Mouse (Mus musculus) MEL (cell line): ENCODE measurements around the gene Hist1h2bh.

Experiments used
- CHD2 ChIP-seq: IDR thresholded peaks from 2 replicates; pipeline ENCODE4 v1.6.1; 2011; ENCODE audit warnings: low read length, improper control_type of control experiment
- GATA1 ChIP-seq: IDR thresholded peaks from 2 replicates; pipeline ENCODE4 v1.6.1; 2011; ENCODE audit warnings: low read depth, low read length, improper control_type of control experiment
- JUND ChIP-seq: IDR thresholded peaks from 2 replicates; pipeline ENCODE4 v1.6.1; 2011; ENCODE audit warnings: low read depth, mild to moderate bottlenecking, improper control_type of control experiment, low read length
- MYB ChIP-seq: IDR thresholded peaks from 2 replicates; pipeline ENCODE4 v1.6.1; 2011; ENCODE audit warnings: mild to moderate bottlenecking, low read depth, low read length, improper control_type of control experiment
- ZC3H11A ChIP-seq: IDR thresholded peaks from 2 replicates; pipeline ENCODE4 v1.6.1; 2012; ENCODE audit warnings: low read depth, mild to moderate bottlenecking, inconsistent platforms, low read length, improper control_type of control experiment

DNA sequence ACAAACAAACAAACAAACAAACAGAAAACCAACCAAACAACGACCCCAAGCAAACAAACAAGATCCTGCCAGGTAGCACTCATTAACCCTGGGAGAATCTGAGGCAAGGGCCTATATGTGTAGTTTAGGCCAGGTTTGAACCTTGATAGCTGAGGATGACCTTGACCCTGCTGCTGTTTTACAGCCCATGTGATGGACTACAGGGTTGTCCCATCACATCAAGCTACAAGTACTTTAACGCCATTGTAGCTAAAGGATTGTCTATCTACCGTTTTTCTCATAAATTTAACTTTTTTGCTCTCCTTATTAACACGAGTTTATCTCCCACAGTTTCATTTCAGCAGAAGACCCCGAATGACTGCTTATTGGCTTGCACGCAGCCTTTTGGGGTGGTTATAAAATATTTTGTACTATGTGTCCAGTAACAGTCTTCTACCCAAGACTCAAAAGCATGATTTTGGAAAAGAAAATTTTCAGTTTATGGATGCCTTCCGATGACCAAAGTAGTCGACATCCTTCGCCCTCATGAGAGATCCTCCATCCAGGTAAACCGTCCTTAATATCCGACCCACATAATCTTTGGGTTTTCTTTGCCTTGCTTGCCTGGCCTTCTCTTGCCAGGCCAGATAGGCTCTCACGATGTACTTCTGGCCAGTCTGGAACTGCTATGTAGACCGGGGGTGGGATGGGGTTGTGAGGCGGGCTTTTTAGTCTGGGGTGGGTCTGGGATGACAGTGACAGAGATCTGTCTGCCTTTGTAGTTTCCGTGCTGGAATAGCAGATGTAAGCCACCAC lies 27.2 kb downstream of the Hist1h2bh start:
- TF ChIP-seq CHD2 (no peak), ZC3H11A (no peak), JUND (no peak), MYB (no peak), GATA1 (no peak)
